Mouse (Mus musculus): ENCODE measurements around the gene Cdiptos.

Gene Cdiptos

DNA sequence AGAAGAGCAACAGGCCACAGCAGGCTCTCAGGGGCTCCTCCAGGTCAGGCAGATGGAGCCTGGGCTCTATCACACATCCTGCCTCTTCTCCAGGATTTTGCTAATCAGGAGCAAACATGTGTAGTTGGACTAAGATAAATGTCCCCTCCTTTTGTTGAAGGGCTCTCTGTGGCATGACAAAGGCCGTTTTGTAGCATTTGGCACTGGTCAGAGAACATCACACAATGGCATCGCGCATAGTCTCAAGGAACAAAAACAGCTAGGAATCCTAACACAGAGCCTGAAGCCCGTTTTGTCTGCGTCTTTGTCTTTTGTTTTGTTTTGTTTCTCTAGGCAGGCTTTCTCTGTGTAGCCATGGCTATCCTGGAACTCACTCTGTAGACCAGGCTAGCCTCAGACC is 51.9 kb downstream of the Cdiptos start:
- DNase-seq (ENCODE audit: low spot score), result no peak

DNA sequence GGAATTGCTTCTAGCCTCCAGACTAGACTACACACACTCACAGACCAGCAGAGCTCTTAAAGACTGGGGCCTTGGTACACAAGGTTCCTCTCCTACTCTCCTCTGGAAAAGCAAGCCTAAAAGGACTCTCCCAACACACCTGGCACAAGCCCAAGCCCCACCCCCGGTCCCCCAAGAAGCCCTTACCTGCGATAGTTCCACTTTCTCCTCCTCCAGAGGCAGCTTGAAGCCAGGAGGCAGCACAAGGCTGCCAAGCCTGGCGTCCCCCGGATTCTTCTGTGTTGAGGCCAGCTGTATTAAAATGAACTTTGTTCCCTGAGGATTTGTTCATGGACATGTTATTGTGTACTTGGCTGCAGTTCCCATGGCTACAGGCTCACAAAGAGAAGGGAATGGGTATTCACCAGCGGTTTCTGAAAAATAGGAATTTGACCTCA is 53.3 kb downstream of the Cdiptos start, which contains the start of gene Tmem219:
Gene Tmem219 (minus strand): TSS at position 294 of the 437 bp plus-strand sequence.
- DNase-seq (ENCODE audit: low spot score), result peak; percentile 63

Measured in ovary, postnatal 36 days (tissue).